Mouse (Mus musculus) midbrain, embryonic 13.5 days (tissue): ENCODE data around the gene B3gat3. TPM values are rescaled to one million over a fixed set of nuclear protein-coding genes. Genes with fewer than 3 reads are reported as not detected.
A peak's percentile ranks its signal among the peaks of the same experiment; 100 is the strongest.

Experiments
- ATAC-seq: fragments of 200-750 bp; cut with Nextera tagmentation; 2 replicates; pipeline ENCODE4 v1.8.0; 2017; ENCODE audit warnings: mild to moderate bottlenecking, moderate TSS enrichment, moderate library complexity
- H3K27ac ChIP-seq: fragments of 300-500 bp; sonication (generic); 2 replicates; pipeline ENCODE4 v1.5.1; 2015; ENCODE audit warnings: inconsistent platforms, mild to moderate bottlenecking, moderate library complexity
- H3K27me3 ChIP-seq: fragments of 300-500 bp; sonication (generic); 2 replicates; pipeline ENCODE4 v1.6.1; 2015; ENCODE audit warnings: mild to moderate bottlenecking, inconsistent platforms
- H3K36me3 ChIP-seq: fragments of 300-500 bp; sonication (generic); 2 replicates; pipeline ENCODE4 v1.6.1; 2015; ENCODE audit warnings: mild to moderate bottlenecking, inconsistent platforms
- H3K4me1 ChIP-seq: fragments of 300-500 bp; sonication (generic); replicated peaks from 2 replicates; pipeline ENCODE4 v1.6.1; 2015; ENCODE audit warnings: inconsistent platforms
- H3K4me2 ChIP-seq: fragments of 300-500 bp; sonication (generic); replicated peaks from 2 replicates; pipeline ENCODE4 v1.6.1; 2015; ENCODE audit warnings: moderate library complexity, mild to moderate bottlenecking, inconsistent platforms
- H3K4me3 ChIP-seq: fragments of 300-500 bp; sonication (generic); replicated peaks from 2 replicates; pipeline ENCODE4 v1.5.1; 2015; ENCODE audit warnings: mild to moderate bottlenecking, inconsistent platforms
- H3K9ac ChIP-seq: fragments of 300-500 bp; sonication (generic); replicated peaks from 2 replicates; pipeline ENCODE4 v1.6.1; 2015; ENCODE audit warnings: mild to moderate bottlenecking, inconsistent platforms
- H3K9me3 ChIP-seq: fragments of 300-500 bp; sonication (generic); 2 replicates; pipeline ENCODE4 v1.6.1; 2016; ENCODE audit warnings: mild to moderate bottlenecking, inconsistent platforms
- WGBS: fragments of 180-500 bp; shearing (Covaris S2); methylation state at CpG from one replicate; pipeline ENCODE4 v1.1.7; 2015; 5-methylcytosine and 5-hydroxymethylcytosine counted together
- polyA plus RNA-seq: library from polyadenylated mRNA; unstranded; fragments of >200 nt; fragmentation: Nextera tagmentation; extraction: Ambion mirVana; gene quantifications from 2 replicates; pipeline ENCODE4 v1.2.1, GENCODE M21; 2015

The B3gat3 gene
- polyA plus RNA-seq, 1 experiment from 2014 or later = 89.5 TPM

- Histone ChIP-seq H3K4me2 (peak overlapping the region; percentile 78), H3K4me3 (peak overlapping the region; percentile 57), H3K36me3 (peaks cover 30% of the 10 kb centered on the region), H3K27ac (no peak overlapping the region), H3K9me3 (no peaks in the 10 kb centered on the region), H3K9ac (peak overlapping the region; percentile 76), H3K4me1 (peaks cover 21% of the 10 kb centered on the region), H3K27me3 (peaks cover 14% of the 10 kb centered on the region; the same call in 1 of the 2 replicates)
- 13% methylated on average over 11 of the region's 11 CpGs for WGBS
- ATAC-seq = no peak
Observed at GRCm38 (mm10) chr19:8930117-8930516, 9.9 kb downstream of the B3gat3 start.

GRCm38 (mm10) chr19:8930771-8931170 is 10.6 kb downstream of the B3gat3 start:
- no peak overlapping the region for H3K27ac ChIP-seq
- WGBS = 86% methylated on average over 7 of the region's 7 CpGs
- no peaks in the 10 kb centered on the region for H3K9me3 ChIP-seq
- 0 out of 2 replicates have a peak overlapping the region, but pooled peaks have one; percentile 76 for H3K9ac ChIP-seq
- ATAC-seq = no peak
- peak overlapping the region; percentile 78 for H3K4me2 ChIP-seq
- peaks cover 21% of the 10 kb centered on the region for H3K4me1 ChIP-seq
- peaks cover 14% of the 10 kb centered on the region; the same call in 1 of the 2 replicates for H3K27me3 ChIP-seq
- peaks cover 24% of the 10 kb centered on the region for H3K36me3 ChIP-seq
- no peak overlapping the region for H3K4me3 ChIP-seq

- WGBS = 87% methylated on average over 2 of the region's 2 CpGs
- no peak for ATAC-seq
- H3K9me3 ChIP-seq = no peaks in the 10 kb centered on the region
Observed at GRCm38 (mm10) chr19:8936736-8937135, 16.6 kb downstream of the B3gat3 start.

GRCm38 (mm10) chr19:8940526-8941133 is 20.5 kb downstream of the B3gat3 start:
- Histone ChIP-seq H3K4me3 (peak overlapping the region; percentile 98; the same call in 1 of the 2 replicates), H3K9me3 (no peaks in the 10 kb centered on the region), H3K27me3 (no peaks in the 10 kb centered on the region), H3K27ac (no peak overlapping the region), H3K4me2 (peak overlapping the region; percentile 72), H3K9ac (peak overlapping the region; percentile 99), H3K36me3 (peaks cover 25% of the 10 kb centered on the region), H3K4me1 (peaks cover 38% of the 10 kb centered on the region)
- WGBS = 83% methylated on average over 15 of the region's 15 CpGs
- ATAC-seq = no peak

More at GRCm38 (mm10) chr19:8936736-8937135, 16.6 kb downstream of the B3gat3 start:
- H3K9ac ChIP-seq = no peak overlapping the region
- H3K27me3 ChIP-seq = no peaks in the 10 kb centered on the region
- H3K36me3 ChIP-seq = peaks cover 12% of the 10 kb centered on the region; the same call in 1 of the 2 replicates
- no peak overlapping the region for H3K27ac ChIP-seq
- no peak overlapping the region for H3K4me3 ChIP-seq
- H3K4me2 ChIP-seq = no peak overlapping the region
- H3K4me1 ChIP-seq = peaks cover 12% of the 10 kb centered on the region

GRCm38 (mm10) chr19:8941136-8941514 is 21.0 kb downstream of the B3gat3 start:
- Histone ChIP-seq H3K4me2 (peak overlapping the region; percentile 72), H3K27me3 (no peaks in the 10 kb centered on the region), H3K36me3 (peaks cover 30% of the 10 kb centered on the region), H3K9ac (peak overlapping the region; percentile 99), H3K4me1 (peaks cover 38% of the 10 kb centered on the region), H3K27ac (peak overlapping the region; percentile 98), H3K4me3 (peak overlapping the region; percentile 98), H3K9me3 (no peaks in the 10 kb centered on the region)
- 38% methylated on average over 10 of the region's 10 CpGs for WGBS
- peak; percentile 53 for ATAC-seq

GRCm38 (mm10) chr19:8941515-8942217 is 21.5 kb downstream of the B3gat3 start, which contains the start of gene Mta2:
Mta2 (plus strand) TSS chr19:8941875.
- ATAC-seq = peak; percentile 95

GRCm38 (mm10) chr19:8942276-8942964 is 22.2 kb downstream of the B3gat3 start:
- peaks cover 40% of the 10 kb centered on the region for H3K36me3 ChIP-seq
- H3K27me3 ChIP-seq = no peaks in the 10 kb centered on the region
- peak; percentile 60 for ATAC-seq
- H3K27ac ChIP-seq = peak overlapping the region; percentile 98
- H3K4me1 ChIP-seq = peaks cover 38% of the 10 kb centered on the region
- peak overlapping the region; percentile 72 for H3K4me2 ChIP-seq
- under 1% methylated on average over 46 of the region's 46 CpGs for WGBS
- H3K9me3 ChIP-seq = no peaks in the 10 kb centered on the region
- H3K9ac ChIP-seq = peak overlapping the region; percentile 99
- H3K4me3 ChIP-seq = peak overlapping the region; percentile 98

More at GRCm38 (mm10) chr19:8941515-8942217, 21.5 kb downstream of the B3gat3 start, which contains the start of gene Mta2:
- peaks cover 38% of the 10 kb centered on the region for H3K4me1 ChIP-seq
- H3K9ac ChIP-seq = peak within 1 kb of the TSS; percentile 99
- peak within 1 kb of the TSS; percentile 98 for H3K4me3 ChIP-seq
- H3K9me3 ChIP-seq = no peaks in the 10 kb centered on the region
- peak within 1 kb of the TSS; percentile 72 for H3K4me2 ChIP-seq
- under 1% methylated on average over 64 of the region's 64 CpGs for WGBS
- peak within 1 kb of the TSS; percentile 98 for H3K27ac ChIP-seq
- no peaks in the 10 kb centered on the region for H3K27me3 ChIP-seq
- H3K36me3 ChIP-seq = peaks cover 35% of the 10 kb centered on the region

- no peak overlapping the region for H3K27ac ChIP-seq
- WGBS = 82% methylated on average over 2 of the region's 2 CpGs
Observed at GRCm38 (mm10) chr19:8943047-8943446, 22.9 kb downstream of the B3gat3 start.

GRCm38 (mm10) chr19:8944062-8944461 is 23.9 kb downstream of the B3gat3 start:
- H3K27me3 ChIP-seq = no peaks in the 10 kb centered on the region
- H3K4me1 ChIP-seq = peaks cover 38% of the 10 kb centered on the region
- peak overlapping the region; percentile 72; the same call in 1 of the 2 replicates for H3K4me2 ChIP-seq
- H3K27ac ChIP-seq = no peak overlapping the region; the same call in 1 of the 2 replicates
- H3K9me3 ChIP-seq = no peaks in the 10 kb centered on the region
- ATAC-seq = no peak
- H3K9ac ChIP-seq = peak overlapping the region; percentile 99; the same call in 1 of the 2 replicates
- 80% methylated on average over 5 of the region's 5 CpGs for WGBS
- peaks cover 50% of the 10 kb centered on the region for H3K36me3 ChIP-seq
- peak overlapping the region; percentile 16 for H3K4me3 ChIP-seq

More at GRCm38 (mm10) chr19:8943047-8943446, 22.9 kb downstream of the B3gat3 start:
- Histone ChIP-seq H3K4me2 (peak overlapping the region; percentile 72), H3K27me3 (no peaks in the 10 kb centered on the region), H3K9me3 (no peaks in the 10 kb centered on the region), H3K36me3 (peaks cover 43% of the 10 kb centered on the region), H3K4me3 (peak overlapping the region; percentile 98), H3K9ac (peak overlapping the region; percentile 99), H3K4me1 (peaks cover 38% of the 10 kb centered on the region)
- no peak for ATAC-seq

- Histone ChIP-seq H3K27ac (no peak overlapping the region), H3K4me2 (peak overlapping the region; percentile 31), H3K27me3 (no peaks in the 10 kb centered on the region), H3K4me1 (peaks cover 38% of the 10 kb centered on the region), H3K9ac (0 out of 2 replicates have a peak overlapping the region, but pooled peaks have one; percentile 1), H3K4me3 (peak overlapping the region; percentile 1; the same call in 1 of the 2 replicates), H3K36me3 (peaks cover 57% of the 10 kb centered on the region), H3K9me3 (no peaks in the 10 kb centered on the region)
- ATAC-seq = no peak
- 42% methylated on average over 5 of the region's 5 CpGs for WGBS
Observed at GRCm38 (mm10) chr19:8944750-8945149, 24.6 kb downstream of the B3gat3 start.

- H3K36me3 ChIP-seq = peaks cover 62% of the 10 kb centered on the region
- no peak for ATAC-seq
- peaks cover 38% of the 10 kb centered on the region for H3K4me1 ChIP-seq
- peak overlapping the region; percentile 31 for H3K4me2 ChIP-seq
- no peak overlapping the region for H3K27ac ChIP-seq
- no peaks in the 10 kb centered on the region for H3K9me3 ChIP-seq
- 90% methylated on average over 6 of the region's 6 CpGs for WGBS
- H3K27me3 ChIP-seq = no peaks in the 10 kb centered on the region
- H3K9ac ChIP-seq = 0 out of 2 replicates have a peak overlapping the region, but pooled peaks have one; percentile 1
- no peak overlapping the region; the same call in 1 of the 2 replicates for H3K4me3 ChIP-seq
Observed at GRCm38 (mm10) chr19:8945251-8945650, 25.1 kb downstream of the B3gat3 start.
